Mouse (Mus musculus) liver (tissue): ENCODE measurements around the gene Tnrc6a.
"Not testable (repeated sequence)": the region's sequence is repeated elsewhere in the genome, so short reads cannot be mapped to it uniquely, and the experiment has no call there.

Experiments used
- DNase-seq: peaks from one replicate; pipeline ENCODE4 v3.0.0-alpha.2; 2020; ENCODE audit warnings: mixed read lengths

Gene Tnrc6a

DNA sequence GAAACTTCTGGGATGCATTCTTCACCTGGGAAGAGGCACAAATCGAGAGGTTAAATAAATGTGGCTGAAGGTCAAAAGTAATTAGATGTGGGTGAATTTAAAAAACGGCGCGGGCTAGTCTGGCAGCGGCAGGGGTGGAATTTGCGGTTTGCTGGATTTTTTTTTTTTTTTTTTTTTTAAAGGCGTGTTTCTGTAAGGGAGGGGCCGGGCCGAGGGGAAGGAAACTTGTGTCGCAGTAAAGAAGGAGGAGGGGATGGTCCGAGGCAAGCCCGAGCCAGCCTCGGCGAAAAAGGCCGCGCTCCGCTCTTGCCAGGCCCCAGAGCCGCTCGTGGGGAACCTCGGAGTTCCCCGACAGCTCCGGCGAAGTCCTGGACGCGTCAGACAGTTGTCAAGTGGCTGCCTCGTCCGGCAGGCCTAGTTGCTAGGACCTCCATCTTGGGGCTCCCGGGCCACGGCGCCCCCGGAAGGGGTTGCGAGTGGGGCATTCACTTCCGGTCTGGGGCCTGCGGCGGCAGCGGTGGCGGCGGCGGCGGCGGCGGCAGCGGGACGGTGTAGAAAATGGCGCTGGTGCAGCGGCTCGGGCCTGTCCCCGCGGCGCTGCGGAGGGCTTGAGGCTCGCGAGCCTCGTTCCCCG, at the start of gene Tnrc6a:
Gene Tnrc6a (plus strand): TSS at position 221 of the 634 bp plus-strand sequence.
- peak; percentile 92 for DNase-seq

DNA sequence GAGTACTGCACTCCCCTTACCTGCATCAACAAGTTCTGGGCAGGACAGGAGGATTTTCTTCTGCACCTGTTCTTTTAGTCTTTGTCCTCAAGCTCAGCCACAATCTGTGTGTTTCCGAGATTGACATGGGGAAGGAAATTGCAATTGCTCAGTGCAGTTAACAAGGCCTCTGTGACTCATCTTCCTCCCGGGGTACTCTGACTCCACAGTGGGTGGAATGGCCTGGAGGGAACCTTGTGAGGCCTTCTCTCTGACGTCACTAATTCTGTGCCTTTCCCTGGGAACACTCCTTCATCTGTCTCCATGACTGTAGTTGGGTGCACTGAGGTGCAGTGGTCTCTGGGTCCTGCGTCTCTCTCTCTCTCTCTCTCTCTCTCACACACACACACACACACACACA, 41.4 kb upstream of the Tnrc6a start:
- DNase-seq: no peak

DNA sequence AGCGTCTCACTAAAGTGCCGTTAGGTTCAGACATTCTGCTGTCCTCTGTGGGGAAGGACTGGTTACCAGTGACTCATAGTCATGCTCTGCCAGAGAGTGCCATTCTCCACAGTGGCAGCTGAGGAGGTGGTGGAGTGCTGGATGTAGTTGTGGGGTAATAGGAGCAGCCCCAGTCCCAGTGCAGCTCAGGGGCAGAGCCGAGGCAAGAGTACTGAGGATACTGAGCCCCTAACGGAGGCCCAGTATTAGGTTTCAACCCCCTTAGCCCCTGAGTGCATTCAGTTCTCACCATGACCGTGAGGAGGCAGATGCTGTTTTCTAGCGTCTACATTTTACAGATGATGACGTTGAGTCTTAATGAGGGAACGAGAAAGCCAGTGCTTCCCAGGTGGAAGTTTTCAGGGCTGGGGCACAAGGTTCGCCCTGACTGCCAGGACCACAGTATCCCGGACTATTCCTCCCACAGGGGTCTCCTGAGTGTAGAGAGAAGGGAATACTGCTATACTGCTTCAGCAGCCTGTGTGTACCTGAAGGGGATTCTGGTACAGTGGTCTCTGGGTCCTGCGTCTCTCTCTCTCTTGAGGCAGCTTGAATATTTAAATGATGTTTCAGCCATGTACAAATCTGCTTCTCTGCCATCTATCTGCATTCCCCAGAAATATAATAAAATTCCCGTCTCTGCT, 40.1 kb upstream of the Tnrc6a start:
- no peak for DNase-seq

DNA sequence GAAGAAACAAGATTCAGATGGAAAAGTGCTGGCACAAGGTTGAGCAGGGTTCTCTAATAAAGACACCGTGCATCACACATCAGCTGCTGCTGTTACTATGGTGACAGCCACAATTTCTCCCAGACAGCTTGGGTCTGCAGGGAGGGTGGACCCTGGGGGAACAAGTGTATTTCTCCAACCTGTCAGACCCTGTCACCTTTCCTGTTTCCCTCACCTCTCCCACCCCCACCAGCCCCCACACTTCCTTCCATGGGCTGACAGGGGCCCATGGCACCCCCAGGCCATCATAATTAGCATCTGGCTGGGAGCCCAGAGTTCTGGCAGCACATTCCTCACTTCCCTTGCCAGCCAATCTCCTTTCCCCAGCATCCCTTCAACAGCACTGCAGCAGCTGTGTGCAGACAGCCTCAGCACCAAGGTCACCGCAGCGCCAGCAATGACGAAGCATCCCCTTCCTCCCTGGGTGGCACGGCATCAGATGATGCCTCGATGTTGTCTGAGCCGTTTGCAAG, 39.4 kb upstream of the Tnrc6a start:
- no peak for DNase-seq

DNA sequence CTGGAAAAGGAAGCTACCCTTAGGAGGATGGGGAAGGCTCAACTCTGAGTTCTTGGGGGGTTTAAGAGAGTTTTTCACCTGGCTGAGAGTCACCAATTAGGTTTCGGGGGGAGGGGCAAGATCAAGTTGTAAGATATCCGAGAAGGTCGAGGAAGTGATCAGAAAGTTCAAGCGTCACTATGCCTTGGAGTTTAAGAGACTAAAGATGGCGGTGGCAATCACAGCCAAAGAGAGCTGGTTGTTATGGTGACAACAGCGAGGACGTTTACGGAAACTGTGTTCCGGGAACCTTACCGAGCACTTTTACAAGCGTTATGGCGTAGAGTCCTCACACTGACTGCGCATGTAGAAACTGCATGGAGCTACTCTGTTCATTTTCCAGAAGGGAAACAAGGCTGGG, 39.0 kb upstream of the Tnrc6a start:
- no peak for DNase-seq

DNA sequence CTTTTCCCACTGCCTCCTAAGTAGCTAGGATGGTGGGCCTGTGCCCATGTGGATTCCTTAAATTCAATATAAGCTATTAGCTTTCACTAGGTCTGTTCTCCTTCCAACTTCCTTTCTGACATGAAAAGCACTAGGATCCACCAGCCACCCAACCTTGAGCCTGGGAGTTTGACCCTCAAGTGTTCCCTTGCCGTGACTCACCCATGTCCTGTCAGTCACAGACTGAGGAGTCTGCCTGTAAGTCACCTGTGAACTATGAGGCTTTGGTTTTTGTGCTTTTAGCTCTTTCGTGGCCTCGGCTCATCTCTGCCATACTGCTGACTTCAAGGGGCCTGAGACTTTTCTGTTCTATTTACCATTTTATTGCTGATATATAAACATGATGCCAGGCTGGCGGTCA, 34.8 kb upstream of the Tnrc6a start:
- DNase-seq: no peak

DNA sequence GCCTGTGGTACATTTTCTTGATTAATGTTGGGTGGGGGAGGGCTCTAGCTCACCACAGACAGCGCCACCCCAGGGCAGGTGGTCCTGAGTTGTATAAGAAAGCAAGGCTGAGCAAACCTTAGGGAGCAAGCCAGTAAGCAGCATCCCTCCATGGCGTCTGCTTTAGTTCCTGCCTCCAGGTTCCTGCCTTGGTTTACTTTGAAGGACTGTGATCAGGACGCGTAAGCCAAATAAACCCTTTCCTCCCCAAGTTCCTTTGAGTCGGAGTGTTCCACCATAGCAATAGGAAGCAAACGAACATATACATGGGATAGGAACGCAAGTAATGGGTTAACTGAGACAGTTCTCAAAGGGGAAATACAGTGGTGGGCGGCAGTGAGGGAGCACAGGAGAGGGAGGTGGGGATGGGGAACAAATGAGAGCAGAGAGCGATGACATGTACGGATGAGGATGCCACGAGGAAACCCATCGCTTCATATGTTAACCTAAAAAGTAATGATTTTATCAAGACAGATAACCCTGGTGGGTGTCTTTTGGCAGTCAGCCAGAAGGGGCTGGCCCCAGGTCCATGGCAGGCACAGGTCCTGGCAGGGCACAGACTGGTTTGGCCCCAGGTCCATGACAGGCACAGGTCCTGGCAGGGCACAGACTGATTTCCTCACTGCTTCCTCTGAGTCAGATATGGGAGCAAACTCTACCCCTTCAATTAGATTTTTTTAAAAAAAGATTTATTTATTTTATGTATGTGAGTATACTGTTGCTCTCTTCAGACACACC, 27.2 kb upstream of the Tnrc6a start:
- DNase-seq: no peak

DNA sequence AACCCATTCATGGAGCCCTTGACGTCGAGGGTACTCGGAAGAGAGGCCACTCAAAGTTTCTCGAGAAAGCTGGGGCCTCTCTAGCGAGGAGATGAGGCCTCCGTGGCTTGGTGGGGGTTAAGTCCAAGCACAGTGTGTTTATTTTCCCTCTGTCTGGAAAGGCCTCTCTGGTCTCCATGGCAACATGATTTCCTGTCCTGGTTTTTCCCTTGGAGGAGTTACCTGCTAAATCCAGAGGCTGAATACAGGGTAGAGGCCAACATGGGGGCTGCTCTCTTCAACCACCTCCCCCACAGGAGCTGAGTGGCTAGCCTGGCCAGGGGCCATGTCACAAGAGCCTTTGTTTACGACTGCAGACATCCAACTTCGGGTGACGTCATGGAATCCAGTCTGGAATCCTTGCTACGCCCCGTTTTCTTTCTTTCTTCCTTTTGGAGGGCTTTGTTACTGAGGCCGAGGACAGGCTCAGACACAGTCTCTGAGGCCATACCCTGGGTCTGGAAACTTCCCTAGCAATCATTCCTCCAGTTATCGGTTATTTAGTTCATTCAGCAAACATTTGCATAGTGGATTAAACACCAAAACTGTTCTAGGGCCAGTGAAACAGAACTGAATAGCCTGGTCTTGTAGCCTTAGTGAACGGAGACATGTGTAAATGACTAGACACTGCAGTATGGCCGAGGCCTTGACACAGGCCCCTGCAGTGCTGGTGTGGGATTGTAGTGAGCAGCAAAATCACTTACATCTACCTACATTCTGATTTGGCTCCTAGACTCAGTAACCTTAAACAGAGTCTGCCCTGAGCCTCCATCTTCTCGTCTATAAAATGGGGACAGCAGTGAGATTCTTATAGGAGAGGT, 25.6 kb upstream of the Tnrc6a start:
- DNase-seq: peak; percentile 63

DNA sequence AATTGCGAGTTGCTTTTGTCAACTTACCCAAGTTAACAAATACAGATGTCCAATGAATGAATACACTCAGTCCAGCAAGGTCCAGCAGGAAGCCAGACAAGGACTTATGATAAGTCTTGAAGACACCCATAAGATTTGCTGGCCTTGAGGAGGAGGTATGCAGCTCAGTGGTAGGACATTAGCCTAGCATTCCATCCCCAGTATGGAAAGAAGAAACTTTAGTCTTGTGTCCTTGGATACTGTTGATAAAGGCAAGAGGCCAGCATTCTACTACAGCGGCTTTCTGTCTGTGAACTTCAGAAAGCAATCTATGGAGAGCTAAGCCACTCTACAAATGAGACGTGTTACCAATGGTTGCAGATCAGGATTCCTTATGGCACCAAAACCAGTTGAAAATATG, 22.4 kb upstream of the Tnrc6a start:
- no peak for DNase-seq

DNA sequence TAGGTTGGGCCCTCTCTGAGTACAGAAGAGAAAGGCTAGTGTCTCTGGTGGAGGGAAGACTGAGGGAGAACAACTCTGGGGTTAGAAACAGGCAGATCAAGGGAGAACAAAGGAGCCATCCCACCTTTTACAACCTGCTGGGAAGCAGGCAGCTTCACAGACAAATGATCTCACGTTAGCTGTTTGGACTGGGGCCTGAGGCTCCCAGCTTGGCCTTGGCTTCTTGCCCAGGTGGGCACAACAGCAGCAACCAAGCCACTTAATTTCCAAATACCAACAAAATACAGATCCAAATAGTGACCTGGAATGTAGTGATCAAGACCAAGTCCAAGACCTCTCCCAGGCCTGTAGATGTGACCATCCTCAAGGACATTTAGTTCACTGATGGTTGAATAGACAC, 18.3 kb upstream of the Tnrc6a start:
- not testable (repeated sequence) for DNase-seq

DNA sequence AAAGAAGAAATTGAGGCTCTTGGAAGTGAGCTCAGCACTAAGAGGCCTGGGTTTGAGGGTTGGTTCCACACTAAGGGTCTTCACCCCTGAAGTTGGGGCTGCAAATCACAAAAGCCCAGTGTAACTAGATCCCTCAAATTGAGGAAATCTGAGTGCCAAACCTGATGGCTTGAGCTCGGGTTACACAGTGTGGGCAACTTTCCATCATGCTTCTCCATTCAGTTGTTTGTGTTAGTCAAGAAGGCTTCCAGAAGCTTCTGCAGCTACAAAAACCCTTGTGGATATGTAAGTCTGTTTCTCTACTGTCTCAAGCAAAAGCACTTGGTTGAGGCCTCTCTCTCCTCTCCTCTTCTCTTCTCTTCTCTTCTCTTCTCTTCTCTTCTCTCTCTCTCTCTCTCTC, 17.8 kb upstream of the Tnrc6a start:
- no peak for DNase-seq

DNA sequence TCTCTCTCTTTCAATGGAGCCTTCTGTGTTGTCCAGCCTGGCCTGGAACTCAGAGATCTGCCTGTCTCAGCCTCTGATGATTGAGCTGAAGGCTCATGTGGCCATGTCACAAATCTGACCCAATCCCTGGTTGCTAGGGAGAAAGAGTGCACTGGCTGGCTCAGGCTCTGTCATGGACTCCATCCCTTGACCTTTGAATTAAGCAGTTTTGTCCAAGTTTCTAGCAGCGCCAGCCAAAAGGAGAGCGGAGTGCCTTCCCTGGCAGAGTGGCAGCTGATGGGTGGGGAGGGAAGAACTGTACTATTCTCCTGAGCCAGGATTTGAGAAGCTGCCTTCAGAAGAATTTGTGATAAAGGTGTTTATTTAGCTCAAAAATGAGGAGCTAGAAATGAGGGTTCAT, 17.4 kb upstream of the Tnrc6a start:
- DNase-seq: no peak

DNA sequence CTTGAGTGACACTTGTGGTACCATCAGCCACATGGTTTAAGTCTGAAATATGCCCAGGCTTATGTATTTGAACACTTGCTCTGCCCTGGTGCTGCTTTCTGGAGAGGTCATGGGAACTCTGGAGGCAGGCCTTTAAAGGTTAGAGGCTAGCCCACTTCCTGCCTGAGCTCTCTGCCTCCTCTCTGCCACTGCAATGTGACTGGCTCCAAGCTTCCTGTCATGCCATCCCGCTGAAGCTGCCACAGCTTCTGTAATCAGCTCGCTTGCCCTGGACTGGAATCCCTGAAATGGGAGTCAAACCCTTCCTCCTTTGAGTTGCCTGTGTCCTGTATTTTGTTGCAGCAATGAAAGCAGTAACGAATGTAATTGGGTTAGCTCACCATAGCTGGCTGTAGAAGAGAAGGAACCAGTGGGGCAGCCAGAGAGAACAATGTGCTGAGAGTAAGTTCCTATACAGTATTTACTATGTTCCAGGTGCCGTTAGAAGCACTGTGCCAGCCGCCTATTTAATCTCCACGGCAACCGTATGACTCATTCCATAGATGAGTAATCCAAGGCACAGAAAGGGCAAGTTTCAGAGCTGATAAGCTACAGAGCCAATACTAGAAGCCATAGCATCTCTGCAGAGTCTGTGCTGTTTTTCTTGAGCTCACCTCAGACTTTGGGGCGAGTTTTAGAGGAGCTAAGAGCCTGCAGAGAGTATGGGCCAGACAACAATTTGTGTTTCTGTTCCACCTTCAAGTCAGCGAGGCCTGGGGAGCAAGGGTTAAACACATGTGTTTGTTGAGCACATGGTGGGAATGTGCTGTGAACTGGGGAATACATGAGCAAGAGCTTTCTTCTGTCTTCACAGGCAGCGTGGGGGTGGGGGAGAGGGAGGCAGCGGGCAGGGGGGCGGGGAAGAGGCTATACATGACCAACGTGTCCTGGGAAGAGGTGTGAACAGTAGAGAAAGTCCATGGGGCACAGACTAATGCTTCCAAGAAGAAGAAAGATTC, 15.3 kb upstream of the Tnrc6a start:
- no peak for DNase-seq

DNA sequence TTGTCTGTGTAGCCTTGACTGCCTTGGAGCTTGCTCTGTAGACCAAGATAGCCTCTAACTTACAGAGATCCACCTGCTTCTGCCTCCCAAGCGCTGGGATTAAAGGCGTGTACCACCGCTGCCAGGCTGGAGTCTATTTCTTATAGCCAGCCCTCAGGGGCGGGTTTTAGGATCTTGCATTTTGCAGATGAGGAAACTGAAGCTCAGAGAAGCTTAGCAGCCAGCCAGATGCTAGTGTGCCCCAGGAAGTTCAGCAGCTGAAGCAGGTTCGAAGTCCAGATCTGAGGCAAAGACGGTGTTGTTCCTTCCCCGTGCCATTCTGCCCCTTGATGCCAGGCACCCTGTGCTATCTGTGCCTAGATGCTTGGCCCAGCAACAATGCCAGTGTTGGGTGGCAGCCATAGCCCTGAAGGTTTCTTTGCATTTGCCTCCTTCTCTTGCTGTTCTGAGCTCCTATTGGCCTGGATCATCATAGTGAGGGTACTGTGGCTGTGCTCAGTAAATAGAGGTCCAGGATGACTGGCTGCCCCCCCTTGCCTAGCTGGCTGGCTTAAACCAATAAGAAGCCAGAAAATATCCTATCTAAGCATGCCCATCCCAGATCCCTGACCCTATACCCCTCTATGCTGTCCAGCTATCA, 14.2 kb upstream of the Tnrc6a start:
- no peak for DNase-seq

DNA sequence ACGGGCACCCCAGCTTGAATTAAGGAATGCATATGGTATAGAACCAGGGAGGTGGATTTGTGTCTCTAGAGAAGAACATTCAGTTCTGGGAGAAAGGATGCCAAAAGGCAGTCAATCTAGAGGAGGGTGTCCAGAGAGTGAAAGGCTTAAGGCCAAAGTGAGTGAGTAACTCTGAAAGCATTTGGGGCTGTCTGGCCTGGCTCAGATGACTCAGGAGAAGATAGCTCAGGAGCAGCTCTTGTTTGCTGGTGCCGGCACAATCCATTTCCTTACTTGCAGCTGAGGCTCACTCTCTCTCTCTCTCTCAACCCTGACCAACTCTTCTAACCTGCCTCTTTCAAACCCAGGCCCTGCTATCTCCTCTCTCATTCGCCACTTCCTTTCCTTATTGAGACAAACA, 13.6 kb upstream of the Tnrc6a start:
- DNase-seq: no peak

DNA sequence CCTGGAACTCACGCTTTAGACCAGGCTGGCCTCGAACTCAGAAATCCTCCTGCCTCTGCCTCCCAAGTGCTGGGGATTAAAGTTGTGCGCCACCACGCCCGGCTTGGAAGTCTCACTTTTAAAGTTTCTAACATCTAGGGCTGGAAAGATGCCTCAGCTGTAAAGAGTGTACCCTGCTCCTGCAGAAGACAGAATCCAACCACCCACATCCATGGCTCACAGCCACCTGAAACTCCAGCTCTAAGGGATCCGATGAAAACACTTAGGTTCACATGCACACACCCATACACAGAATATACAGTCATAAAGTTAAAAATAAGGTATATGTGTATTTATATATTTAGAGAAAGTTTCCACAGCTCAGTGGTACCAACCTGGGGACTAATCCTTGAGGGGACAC, 10.1 kb upstream of the Tnrc6a start:
- DNase-seq: no peak

DNA sequence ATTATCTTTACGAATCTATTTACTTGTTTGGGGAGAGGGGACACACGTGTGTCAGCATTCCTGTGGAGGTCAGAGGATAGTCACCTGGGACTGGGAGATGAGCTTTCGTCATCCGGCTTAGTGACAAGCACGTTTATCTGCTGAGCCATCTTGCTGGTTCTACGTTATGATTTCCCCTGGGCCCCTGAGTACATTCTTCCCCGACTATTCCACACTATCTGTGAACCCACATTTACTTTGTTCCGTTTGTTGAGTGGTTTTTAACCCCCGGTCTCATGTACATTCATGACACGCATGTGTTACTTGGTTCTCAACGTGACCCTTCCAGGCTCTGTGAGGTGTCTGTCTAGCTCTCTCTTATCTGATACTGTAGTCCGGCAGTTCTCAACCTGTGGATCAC, 6.9 kb upstream of the Tnrc6a start:
- no peak for DNase-seq

DNA sequence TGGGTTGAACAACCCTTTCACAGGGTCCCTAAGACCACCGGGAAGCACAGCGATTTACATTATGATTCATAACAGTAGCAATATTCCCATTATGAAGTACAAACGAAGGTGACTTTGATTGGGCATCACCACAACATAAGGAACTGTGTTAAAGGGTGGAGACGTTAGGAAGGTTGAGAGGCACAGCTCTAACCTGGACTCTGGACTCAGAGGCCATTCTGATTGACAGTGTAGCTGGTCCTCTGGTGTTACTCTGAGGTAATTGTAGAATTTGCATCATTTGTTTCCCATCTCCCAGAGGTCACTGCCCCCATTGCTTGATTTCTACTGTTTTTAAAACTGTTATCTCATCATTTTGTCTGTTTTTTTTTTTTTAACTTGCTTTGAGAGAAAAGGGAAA, 6.5 kb upstream of the Tnrc6a start:
- no peak for DNase-seq

DNA sequence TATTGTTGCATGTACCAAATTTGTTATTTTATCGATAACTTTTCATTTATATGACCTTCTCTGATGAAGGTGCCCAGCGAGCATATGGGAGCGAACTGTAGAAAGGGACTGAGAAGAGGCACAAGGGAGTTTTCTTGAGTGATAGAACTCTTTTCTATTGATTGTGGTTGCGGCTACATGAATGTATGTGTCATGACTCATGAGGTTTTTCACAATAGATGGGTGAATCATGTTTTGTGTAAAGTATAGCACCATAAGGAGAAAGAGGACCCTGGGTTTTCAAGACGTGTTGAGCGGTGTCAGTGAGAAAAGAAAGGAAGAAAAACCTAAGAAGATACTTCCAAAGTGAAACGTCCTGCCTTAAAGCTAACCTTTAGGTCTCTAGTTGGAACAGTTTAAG, 3.2 kb upstream of the Tnrc6a start:
- no peak for DNase-seq

DNA sequence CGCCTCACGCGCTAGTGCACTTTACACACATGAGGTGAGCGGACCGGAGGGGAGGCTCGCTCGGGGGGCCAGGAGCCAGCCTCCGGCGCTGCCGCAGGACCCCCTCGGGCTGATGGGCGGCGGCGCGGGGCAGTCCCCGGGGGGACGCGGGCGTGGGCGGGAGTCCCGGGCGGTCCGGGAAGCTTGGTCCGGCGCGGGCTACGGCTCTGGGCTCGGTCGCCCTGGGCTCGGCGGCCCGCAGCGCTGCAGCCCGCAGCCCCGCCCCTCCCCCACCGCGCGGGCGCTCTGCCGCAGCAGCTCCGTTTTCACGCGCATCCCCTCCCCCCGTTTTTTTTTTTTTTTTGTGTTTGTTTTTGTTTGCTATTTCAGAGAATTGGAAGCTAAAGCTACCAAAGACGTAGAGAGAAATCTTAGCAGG, 623 bp downstream of the Tnrc6a start:
- DNase-seq: peak; percentile 65

DNA sequence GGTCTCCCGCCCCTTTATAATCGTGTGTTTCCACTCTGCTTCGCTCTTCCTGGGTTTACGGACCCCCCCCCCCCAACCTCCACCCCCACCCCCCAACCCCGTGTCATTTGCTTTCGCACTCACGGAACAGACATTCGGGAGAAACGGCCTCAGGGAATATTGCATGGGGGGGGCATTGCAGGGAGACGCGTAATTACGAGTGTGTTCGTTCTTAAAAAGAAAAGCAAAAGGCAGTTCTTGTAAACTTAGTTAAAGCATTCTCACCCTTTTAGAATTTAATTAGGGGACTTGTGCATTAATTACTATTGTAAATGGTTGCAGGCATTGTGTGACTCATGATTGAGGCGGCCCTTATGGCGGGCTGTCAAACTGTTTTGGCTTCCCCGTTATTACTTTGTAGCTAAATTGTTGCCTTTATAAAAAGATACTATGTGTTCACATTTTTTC, 1.1 kb downstream of the Tnrc6a start:
- no peak for DNase-seq
